Mouse (Mus musculus) layer of hippocampus, adult 11-12 months (tissue): Measurements from ENCODE around the gene Cacna1f.

Source experiments
- DNase-seq: peaks from one replicate; pipeline ENCODE4 v3.0.0; 2022; ENCODE audit warnings: low spot score

Cacna1f gene

GRCm38 (mm10) chrX:7606783-7607182 is at the start of gene Cacna1f:
Gene Cacna1f, plus strand, starts transcription at chrX:7607083.
- no peak for DNase-seq

DNA sequence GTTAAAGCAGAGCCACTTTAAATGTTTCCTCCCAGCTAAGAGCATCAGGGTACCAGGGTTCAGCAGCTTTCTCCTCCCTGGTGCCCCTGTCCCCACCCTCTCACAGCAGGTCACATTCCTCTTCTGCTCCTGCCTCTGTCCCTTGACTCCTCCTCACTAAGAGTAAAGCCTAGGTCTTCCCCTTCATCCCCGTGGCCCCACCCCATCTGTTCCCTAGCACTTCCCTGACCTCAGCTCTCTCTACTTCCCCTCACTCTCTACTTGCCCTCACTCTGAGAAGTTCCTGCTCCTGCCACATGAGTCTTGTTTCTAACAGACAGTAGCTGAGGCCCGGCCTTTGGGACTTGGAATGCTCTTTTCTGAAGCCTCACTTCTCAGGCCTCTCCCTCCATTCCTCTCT is 43.8 kb upstream of the Cacna1f start:
- no peak for DNase-seq

- DNase-seq, result no peak
Observed at GRCm38 (mm10) chrX:7566352-7566751, 40.5 kb upstream of the Cacna1f start.

DNA sequence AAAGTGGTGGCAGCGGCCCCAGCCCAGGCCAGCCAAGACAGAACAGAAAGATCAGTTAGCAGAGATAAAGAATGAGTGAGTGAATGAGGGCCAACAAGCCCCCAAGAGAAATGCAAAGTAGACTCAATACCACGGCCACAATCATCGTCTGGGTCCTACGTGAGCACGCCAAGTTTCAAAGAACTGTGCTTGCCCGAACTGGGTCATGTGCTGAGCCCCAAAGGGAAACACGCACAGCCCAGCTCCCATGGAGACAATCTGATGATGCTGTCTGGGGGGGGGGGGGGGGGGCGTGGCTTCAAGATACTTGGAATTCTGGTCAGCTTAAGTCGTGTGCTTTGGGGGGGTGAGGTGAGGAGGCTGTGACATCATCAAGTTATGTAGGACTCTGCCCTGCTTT is 39.4 kb upstream of the Cacna1f start:
- no peak for DNase-seq

GRCm38 (mm10) chrX:7570481-7571175 is 36.3 kb upstream of the Cacna1f start:
- no peak for DNase-seq

DNA sequence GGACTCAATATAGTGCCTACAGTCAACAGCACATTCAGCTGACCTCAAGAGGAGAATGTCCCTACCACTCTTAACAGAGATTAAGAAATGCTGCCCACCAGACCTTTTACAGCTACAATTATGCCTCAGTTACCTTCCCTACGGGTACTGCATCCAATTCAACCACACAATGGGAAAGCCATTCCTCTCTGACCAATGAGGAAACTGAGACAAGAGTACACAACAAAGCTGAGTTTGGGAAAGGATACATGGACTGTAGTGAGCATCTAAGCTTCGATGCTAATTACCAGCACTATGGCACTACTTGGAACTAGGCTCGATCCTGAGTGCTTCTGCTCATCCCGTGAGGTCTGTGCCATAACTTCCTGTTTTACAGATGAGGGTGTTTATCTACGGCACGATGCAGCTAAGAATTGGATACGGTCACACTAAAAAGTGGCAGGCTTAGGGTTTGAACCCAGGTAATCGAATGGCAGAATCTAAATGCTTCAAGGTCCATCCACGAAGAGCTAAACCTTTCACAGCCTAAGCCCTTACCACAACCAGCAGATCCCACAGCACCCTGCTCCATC is 35.2 kb upstream of the Cacna1f start:
- DNase-seq, result no peak

GRCm38 (mm10) chrX:7572466-7572865 is 34.4 kb upstream of the Cacna1f start:
- DNase-seq, result no peak

DNA sequence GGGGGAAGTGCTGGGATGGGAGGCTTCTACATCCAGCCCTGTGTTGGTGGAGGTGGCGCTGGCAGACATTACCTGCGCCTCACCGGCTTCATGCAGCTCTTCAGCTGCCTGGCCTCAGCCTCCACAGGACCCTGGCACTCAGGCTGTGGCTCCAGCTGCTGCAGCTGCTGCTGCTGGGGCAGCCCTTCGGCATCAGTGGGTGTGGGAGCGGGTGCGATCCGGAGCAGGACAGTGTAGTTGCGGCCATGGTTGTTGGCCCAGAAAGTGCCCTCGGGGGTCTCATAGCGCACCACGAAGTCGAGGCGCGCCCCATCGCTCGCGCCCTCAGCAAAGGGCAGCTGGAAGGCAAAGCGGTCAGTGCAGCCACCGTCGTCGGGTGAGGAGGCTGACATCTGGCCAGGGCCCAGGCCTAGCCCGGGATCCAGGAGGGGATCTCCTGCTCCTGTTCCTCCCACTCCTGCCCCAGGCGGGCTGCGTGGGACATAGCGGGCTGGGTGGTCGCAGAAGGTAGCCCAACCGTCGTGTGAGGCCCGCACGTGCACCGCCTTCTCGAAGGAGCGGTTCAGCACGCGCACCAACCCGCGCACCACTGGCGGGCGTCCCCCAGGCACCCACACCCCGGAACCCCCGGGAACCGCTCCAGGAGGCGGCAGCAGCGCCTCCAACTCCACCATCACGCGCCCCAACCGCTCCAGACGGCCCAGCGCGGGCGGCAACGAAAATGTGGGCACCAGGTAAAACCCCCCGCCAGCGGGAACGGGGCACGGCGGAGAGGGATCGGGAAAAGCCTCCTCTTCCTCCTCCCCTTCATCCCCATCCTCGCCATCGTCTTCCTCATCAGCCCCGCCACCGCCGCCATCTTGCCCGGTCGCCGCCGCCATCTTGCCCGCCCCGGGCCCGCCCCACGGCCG is 33.5 kb upstream of the Cacna1f start, which contains the start of gene Foxp3:
Gene Foxp3 (plus strand): TSS at position 469 of the 911 bp plus-strand sequence.
- DNase-seq, result no peak

- DNase-seq, result peak; percentile 99
Observed at GRCm38 (mm10) chrX:7574087-7574884, 32.6 kb upstream of the Cacna1f start, which contains the start of gene Ppp1r3f. Gene Ppp1r3f, minus strand, starts transcription at chrX:7574283.

GRCm38 (mm10) chrX:7574885-7575231 is 32.0 kb upstream of the Cacna1f start:
- DNase-seq, result no peak

GRCm38 (mm10) chrX:7581151-7581550 is 25.7 kb upstream of the Cacna1f start:
- peak; percentile 13 for DNase-seq

- no peak for DNase-seq
Observed at GRCm38 (mm10) chrX:7583881-7584280, 23.0 kb upstream of the Cacna1f start.

GRCm38 (mm10) chrX:7586356-7586755 is 20.5 kb upstream of the Cacna1f start:
- DNase-seq, result no peak

GRCm38 (mm10) chrX:7595371-7595770 is 11.5 kb upstream of the Cacna1f start:
- no peak for DNase-seq

DNA sequence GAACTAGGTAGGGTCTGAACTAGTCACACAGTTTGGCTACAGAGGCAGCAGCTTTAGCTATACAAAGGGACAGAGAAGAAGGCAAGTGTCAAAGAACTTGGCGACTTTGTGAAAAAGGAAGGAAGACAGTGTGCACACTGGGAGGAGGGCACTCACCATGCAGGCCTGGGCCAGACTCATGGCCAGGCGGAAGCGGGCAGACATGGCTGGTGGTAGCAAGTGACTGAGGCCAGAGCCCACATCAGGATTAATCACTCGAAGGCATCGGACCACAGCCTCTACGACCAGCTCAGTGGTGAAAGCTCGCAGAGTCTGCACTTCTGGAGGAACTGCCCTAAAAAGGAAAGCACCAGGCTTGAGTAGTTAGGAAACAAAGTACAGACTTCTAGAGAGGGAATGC is 2.9 kb upstream of the Cacna1f start:
- DNase-seq, result no peak

- peak; percentile 86 for DNase-seq
Observed at GRCm38 (mm10) chrX:7604879-7605574, 1.9 kb upstream of the Cacna1f start, which contains the start of gene Ccdc22. Gene Ccdc22, minus strand, starts transcription at chrX:7605517.

- no peak for DNase-seq
Observed at GRCm38 (mm10) chrX:7605575-7605941, 1.3 kb upstream of the Cacna1f start.

- DNase-seq, result peak; percentile 5
Observed at GRCm38 (mm10) chrX:7610035-7610434, 3.2 kb downstream of the Cacna1f start.

- peak; percentile 8 for DNase-seq
Observed at GRCm38 (mm10) chrX:7610536-7611258, 3.8 kb downstream of the Cacna1f start.

DNA sequence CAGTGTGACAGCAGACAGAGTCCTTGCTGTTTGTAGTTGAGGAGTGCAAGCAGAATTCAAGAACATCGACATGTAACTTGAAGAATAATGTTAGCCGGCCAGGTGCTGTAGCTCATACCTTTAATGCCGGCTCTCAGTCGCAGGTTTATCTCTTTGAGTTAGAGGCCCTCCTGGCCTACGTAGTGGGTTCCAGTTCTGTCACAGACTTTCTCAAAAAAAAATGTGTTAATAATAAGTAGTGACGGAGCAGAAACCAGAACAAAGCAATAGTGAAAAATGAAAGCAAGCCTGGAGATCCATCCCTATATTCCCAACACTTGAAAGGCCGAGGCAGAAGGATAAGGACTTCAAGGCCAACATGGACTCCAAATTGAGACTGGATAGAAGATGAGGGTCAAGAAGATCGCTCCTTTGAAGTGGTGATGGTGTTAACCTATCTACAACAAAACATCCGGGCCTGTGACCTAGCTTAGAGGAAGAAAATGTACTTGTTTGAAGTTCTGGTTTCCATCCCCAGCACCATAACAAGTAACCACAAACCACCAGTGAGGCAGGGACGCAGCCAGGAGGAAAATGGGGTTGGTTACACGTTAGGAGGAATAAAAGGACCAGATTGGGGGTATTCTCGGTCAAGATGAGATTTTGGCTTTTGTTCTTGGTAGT is 11.1 kb downstream of the Cacna1f start:
- DNase-seq, result no peak
